Mouse (Mus musculus) cerebellum, adult 9-11 months (tissue): Measurements from ENCODE around the gene Kif2c.
"Not testable (repeated sequence)": the region's sequence is repeated elsewhere in the genome, so short reads cannot be mapped to it uniquely, and the experiment has no call there.

Source experiments
- DNase-seq: peaks from one replicate; pipeline ENCODE4 v3.0.0; 2022

The Kif2c gene

GRCm38 (mm10) chr4:117182759-117183096, 289 bp upstream of the Kif2c start:
- DNase-seq, result not testable (repeated sequence)

DNA sequence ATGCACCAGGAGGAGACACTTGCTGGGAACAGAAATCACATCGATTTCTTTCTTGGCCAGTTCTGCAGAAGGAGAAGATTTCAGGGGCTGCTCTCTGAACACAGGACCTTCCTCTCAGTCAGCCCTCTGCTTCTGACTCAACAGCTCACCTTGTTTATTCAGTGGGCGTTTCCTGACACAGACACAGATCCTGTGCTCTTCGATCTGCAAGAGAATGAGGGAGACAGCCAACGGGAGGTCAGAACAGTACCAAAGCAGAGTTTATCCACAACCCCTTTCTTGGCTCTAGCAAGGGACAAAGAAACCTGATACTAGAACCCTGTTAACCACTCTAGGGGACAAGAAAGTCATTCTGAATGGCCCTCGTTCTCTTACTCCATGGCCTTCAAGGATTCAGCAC, 12.5 kb downstream of the Kif2c start:
- no peak for DNase-seq

GRCm38 (mm10) chr4:117161183-117161582, 21.3 kb downstream of the Kif2c start:
- no peak for DNase-seq

DNA sequence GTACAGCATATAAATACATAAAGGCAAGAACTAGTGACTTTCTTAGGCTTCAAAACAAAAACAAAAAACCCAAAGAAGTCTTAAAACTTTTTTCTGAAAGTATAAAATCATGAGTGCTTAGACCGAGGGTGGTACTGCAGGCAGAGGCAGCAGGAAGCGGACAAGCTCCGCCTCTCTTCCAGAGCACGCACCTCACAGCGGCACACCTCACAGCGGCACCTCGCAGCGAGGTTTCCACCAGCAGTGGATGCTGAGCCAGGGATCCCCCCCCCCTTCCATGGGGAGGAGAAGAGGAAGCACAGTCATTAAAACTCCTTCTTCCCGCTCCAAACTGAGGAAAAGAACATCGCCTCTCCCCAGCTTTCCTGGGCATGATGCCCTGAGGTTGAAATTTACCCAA, 22.8 kb downstream of the Kif2c start:
- DNase-seq, result no peak

DNA sequence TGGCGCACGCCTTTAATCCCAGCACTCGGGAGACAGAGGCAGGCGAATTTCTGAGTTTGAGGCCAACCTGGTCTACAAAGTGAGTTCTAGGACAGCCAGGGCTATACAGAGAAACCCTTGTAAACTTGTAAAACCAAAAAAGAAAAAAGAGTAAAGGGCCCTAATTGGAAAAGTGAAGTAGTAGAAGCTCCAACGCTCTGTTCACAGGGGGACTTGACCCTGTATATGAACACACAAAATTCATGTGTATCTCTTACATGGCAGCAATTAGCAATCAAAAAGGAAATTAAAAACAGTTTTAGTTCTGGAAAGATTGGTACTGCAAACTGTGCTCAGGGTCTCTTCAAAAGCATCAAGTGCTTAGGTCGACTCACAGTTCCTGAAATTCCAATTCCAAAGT, 26.1 kb downstream of the Kif2c start:
- no peak for DNase-seq

DNA sequence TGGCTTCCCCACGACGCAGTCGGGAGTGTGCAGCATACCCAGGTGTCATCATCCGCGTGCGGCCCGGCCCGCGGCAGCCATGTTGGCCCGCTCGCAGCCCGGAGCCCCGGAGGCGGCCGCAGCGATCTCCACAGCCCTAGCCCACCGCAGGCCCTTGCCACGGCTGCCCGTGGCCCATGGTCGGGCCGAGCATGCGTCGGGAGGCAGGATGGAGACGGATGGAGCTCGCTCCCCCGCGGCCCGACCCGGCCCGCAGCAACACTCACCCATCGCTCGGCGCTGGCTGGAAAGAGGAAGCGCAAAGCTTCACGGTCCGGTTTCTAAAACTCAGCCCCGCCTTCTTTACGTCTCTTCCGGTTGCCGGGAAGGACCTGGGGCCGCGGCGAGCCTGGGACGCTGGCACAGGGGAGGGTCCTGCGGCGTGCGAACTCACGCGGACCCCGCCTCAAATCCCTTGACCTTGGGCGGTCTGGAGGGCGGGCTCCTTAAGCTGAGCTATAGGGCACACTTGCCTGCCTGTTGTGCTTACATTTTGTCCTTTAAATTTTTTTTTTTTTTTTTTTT, 26.6 kb downstream of the Kif2c start, which contains the start of gene Rps8:
Gene Rps8 (minus strand): TSS at position 452 of the 564 bp plus-strand sequence.
- peak; percentile 89 for DNase-seq

DNA sequence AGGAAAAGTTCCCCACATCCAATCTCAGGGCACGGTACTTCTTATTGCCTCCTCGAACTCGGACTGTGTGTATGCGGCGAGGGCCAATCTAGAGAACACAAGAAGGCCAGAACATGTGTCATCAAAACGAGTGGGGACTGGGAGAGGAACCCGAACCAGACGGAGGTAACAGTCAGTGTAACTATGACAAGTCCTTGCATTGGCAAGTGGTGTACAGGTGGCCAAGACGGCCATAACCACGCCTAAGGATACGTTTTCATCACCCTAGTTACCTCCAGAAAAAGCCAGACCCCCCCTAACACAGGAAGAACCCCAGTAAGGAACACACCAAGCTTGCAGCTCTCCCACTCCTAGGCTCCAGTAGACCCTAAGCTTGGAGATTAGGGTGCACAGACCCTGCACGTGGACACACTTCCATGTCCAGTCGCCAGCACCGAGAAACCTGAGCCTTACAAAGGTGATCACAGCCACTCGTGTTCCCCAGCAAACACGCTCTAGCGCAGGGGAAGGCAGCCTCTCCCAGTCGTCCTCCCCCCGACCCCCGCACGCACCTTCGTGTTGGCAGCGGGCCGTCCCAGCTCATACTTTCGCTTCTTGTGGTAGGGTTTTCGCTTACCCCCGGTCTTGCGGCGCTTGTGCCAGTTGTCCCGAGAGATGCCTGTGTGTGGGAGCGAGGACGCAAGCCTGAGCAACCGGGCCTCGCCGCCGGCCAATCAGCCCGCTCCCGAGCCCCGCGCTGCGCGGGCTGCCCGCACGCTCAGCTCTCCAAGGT, 27.2 kb downstream of the Kif2c start:
- DNase-seq, result peak; percentile 28

DNA sequence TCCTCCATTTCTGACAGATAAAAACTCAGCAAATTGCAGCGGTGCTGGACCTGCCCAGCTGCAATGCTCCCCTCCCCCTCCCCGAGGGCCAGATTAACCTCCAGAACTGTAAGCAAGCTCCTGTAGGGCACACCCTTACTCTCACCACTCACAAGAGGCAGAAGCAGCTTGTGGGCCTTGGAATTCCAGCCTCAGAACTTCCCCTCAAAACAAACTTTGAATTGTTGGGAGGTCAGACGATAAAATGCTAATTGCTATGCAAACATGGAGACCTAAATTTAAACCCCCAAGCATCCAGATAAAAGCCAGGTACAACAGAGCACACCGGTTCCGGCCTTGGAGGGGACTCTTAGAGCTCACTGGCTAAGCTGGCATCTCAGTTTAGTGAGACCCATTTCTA, 29.7 kb downstream of the Kif2c start:
- no peak for DNase-seq

DNA sequence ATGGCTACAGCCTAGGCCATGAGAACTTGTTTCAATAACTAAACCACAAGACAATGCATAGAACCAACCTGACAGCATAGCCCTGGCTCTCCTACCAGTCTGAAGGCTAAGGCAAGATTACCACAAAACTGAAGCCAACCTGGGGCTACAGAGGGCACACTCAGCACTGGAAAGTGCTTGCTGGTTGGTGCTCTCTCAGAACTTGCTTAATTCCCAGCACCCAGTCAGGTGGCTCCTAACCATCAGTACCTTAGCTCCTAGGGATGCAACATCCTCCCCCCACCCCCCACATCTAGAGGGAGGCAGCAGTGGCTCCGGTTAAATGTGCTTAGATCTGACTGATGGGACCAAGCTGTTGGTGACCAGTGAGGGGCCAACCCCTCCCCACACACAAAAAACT, 31.0 kb downstream of the Kif2c start:
- DNase-seq, result no peak

GRCm38 (mm10) chr4:117150212-117150733, 32.2 kb downstream of the Kif2c start:
- no peak for DNase-seq

DNA sequence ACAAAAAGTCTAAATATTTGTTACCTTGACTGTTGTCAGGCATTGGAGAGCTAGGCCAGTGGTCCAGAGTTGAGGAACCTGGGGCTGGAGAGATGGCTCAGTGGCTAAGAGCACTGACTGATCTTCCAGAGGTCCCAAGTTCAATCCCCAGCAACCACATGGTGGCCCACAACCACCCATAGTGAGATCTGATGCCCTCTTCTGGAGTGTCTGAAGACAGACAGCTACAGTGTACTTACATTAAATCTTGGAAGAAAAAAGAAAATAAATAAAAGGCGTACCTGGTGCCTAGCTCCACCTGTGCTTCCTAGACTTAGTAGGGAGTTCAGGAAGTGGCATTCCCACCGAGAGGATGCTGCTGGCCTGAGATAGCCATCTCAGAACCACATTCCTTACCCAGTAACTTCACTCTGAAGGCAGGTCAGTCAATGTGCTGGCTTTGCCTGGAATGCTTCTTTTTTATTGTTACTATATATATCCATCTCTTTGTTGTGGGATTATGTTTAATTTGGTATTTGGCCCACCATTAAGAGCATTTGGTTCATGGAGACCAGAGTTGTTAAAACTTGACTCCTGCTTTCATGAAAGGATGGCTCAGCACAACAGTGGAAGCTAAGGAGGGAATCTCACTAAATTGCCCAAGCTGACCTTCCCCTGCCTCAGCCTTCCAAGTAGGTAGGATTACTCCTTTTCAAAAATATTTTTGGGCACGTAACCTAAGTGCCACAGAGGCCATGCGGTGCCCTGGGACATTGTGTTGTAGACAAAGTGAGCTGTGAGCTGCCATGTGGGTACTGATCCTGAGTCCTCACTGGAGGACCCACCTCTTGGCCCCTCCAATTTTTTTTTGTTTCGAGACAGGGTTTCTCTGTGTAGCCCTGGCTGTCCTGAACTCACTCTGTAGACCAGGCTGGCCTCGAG, 32.9 kb downstream of the Kif2c start:
- no peak for DNase-seq

GRCm38 (mm10) chr4:117148815-117149214, 33.6 kb downstream of the Kif2c start:
- DNase-seq, result no peak

DNA sequence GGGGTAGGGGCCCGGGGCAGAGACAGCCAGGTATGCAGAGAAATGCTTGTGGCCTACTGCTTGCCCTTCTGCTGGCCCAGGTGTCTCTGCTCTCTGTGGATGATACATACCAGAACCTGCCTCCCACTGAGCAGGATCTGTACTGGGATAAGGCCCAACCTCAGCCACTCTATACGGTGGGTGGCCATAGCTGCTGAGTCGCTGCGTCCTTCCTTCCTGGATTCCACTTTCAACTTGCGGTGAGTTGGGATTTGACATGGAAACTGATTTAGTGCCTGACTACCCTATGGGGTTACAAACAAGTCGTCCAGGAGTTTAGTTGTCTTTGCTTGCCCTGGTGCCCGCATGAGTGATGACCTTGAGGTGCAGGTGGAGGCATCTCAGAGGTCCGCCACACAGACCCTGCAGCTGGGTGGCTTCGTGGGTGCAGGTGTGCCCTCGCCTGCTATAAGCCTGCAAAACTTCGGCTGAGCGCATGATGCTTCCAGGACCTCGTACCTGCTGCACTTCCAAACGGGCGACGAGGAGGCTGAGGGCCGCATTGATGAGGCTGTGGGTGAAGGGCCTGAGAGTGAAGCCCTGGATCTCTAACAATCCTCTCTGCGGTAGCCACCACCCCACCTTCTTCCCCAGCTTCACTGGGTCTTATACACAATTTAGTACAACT, 34.3 kb downstream of the Kif2c start:
- DNase-seq, result no peak

GRCm38 (mm10) chr4:117146176-117146575, 36.3 kb downstream of the Kif2c start:
- DNase-seq, result peak; percentile 84

DNA sequence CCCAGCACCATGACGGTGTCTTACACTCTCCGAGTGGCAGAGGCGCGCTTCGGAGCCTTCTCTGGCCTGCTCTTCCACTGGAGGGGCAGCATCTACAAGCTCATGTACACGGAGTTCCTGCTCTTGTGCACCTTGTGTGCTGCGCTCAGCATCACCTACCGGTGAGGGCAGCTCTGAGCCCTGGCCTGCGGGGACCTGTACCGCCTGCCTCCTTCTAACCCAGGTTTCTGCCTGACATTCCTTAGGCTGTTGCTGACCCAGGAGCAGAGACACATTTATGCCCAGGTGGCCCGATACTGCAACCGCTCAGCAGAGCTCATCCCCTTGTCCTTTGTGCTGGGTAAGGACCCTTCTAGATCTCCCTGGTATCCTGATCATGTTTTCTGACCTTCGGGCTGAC, 37.2 kb downstream of the Kif2c start:
- no peak for DNase-seq

GRCm38 (mm10) chr4:117143023-117143422, 39.4 kb downstream of the Kif2c start:
- no peak for DNase-seq

- no peak for DNase-seq
Observed at GRCm38 (mm10) chr4:117140613-117141012, 41.8 kb downstream of the Kif2c start.

DNA sequence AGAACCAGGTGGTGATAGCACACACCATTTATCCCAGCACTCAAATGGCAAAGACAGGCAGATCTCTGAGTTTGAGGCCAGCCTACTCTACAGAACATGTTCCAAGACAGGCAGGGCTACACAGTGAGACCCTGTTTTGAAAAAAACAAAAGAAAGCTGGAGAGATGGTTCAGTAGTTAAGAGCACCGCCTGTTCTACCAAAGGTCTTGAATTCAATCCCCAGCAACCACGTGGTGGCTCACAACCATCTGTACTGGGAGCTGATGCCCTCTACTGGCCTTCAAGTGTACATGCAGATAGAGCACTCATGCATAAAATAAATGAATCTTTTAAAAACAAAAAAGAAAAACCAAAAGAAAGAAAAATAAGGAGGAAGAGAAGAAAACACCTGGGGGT, 43.2 kb downstream of the Kif2c start:
- DNase-seq, result no peak

DNA sequence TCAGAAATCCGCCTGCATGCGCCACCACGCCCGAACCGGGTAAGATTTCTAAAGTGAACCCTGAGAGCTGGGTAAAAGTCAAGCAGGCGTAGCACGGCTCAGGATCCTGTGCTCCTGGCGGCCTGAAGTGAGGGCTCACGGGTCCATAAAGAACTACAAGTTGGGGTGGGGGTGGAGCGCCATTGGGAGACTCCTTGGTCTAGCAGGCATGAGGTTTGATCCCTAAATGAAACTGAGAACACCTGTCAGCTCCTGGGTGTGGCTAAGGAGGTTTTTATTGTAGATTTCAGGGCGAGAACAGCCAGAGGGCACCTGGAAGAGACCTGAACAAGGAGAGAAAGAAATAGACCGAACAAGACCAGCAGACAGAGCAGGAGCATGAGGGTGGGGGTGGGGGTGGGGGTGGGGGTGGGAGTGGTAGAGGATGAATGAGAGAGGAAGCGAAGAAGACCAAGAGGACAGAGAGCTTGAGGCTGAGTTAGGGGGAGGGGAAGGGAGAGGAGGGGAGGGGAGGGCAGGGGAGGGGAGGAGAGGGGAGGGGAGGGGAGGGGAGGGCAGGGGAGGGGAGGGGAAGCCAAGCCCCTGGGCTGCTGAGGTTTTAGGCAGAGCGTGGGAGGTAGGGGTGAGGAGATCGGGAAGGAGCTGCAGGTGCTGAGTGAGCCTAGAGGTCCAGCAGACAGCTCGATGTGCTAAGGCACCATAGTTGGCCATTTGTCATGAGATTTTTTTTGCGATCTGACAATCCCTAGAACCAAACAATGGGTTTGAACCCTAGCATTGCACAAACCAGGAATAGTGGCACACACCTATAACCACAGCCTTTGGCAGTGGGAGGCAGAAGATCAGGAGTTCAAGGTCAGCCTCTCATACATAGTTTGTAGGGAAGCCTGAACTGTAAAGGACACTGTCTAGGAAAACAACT, 43.9 kb downstream of the Kif2c start:
- no peak for DNase-seq

GRCm38 (mm10) chr4:117136034-117136433, 46.4 kb downstream of the Kif2c start:
- DNase-seq, result no peak

DNA sequence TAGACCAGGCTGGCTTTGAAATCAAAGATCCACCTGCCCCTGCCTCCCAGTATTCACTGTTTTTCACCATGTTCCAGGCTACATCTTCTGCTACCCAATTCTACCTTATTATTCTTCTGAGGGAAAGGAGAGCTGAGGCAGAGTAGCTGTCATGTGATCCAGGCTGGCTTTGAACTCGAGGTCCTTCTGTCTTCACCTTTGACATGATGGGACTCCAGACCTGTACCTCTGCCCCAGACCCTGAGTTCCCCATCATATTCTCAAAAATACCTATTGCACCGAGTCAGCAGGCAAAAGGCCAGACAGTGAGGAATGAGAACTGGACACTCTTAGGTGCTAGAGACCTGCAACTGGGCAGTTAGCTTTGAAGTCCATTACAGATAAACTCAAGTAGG, 47.8 kb downstream of the Kif2c start:
- peak; percentile 57 for DNase-seq
